Mouse (Mus musculus): ENCODE measurements around the gene Dock4. TPM values are rescaled to one million over a fixed set of nuclear protein-coding genes. Genes with fewer than 3 reads are reported as not detected.

Dock4 gene
- total RNA-seq, 2 experiments from 2014 or later, result 0.64 to 1.5 TPM

DNA sequence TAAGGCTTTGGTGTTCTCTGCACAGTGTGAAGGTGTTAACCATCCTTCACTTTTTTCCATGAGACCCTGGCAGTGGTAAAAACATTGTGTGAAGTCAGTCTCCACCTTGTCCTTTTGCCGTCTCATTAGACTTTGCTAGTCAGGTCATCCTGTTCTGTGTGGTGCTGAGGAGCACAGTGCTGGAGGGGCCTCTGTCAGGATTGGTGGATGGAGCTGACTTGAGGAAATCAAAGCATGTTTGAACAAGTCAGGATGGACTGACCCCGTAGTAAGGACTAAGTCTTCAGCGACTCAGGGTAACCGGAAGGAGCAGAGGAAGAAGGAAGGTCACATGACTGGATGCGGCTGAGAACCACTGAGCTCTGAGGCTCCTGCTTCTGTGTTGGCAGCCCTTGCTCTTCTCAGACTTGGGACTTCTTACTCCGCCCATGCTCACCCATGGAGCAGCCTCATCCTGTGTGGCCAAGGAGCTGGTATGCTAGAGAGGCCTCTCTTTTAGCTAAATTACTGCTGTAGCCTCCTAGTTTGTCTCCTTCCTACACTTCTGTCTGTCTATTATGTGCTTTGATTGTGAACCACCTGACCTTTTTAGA is 14.0 kb downstream of the Dock4 start:
- ATAC-seq (replicated peaks; ENCODE audit: poor library complexity), result 0 out of 2 replicates have a peak, but pooled peaks have one; percentile 29

GRCm38 (mm10) chr12:40462693-40463235 is 17.0 kb downstream of the Dock4 start:
- no peak for ATAC-seq (replicated peaks; ENCODE audit: poor library complexity)

DNA sequence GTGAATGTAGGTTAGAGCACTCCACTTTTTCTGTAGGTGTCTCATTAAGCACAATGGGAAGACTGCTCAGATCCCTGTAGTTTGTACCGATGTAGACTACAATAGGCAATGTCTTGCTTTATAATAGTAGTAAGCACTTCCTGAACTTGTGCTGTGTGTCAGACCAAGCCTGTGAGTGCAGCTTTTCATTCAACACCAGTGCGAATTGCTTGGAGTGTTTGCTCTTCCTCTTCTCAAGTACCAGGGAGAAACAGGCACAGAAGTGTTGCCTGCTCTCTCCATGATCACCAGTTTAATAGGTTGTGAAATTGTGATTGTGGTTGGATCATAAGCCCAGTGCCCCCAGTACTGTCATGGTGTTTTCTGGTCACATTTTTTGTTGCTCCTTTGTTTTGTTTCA is 18.1 kb downstream of the Dock4 start:
- ATAC-seq (replicated peaks; ENCODE audit: poor library complexity), result no peak

DNA sequence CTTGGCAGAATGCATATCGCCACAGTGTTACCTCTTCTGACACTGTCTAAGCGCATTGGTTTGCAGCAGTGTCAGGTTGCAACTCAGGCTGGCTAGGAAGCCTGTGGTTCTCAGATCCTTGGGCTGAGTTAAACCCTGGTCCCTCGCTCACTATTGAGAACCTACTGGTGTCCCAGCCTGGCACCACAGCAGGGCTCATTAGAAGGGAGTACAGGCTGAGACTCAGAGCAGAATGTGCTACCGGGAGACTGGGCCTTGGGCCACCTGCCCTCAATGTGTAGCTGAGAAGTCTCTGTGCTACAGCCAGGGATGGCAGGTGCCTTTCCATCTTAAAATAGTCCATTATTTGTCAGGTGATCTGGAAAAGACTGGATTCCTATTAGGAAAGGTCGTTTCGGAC is 18.5 kb downstream of the Dock4 start:
- no peak for ATAC-seq (replicated peaks; ENCODE audit: poor library complexity)

- ATAC-seq (replicated peaks; ENCODE audit: poor library complexity), result no peak
Observed at GRCm38 (mm10) chr12:40468235-40468634, 22.5 kb downstream of the Dock4 start.

GRCm38 (mm10) chr12:40469009-40469408 is 23.3 kb downstream of the Dock4 start:
- ATAC-seq (replicated peaks; ENCODE audit: poor library complexity), result peak; percentile 14; the same call in 1 of the 2 replicates

- no peak for ATAC-seq (replicated peaks; ENCODE audit: poor library complexity)
Observed at GRCm38 (mm10) chr12:40471649-40472399, 26.1 kb downstream of the Dock4 start.

DNA sequence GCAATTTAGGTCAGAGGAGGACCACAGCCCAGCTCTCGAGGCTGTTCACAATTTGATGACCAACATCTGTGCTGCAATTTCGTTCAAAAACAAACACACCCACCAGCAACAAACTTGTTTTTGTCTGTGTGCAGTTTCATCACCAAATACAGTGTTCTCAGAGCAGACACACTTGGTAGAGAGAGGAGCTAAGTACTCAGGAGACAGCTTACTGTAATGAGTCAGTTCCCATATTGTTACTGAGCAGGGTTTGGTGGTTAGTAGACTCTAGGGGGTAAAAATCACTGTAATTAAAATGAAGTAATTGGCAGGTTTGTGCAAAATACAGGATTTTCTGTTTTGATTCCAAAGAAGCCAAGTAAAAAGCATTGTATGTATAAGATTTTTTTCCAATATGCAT is 28.0 kb downstream of the Dock4 start:
- ATAC-seq (replicated peaks; ENCODE audit: poor library complexity), result no peak

DNA sequence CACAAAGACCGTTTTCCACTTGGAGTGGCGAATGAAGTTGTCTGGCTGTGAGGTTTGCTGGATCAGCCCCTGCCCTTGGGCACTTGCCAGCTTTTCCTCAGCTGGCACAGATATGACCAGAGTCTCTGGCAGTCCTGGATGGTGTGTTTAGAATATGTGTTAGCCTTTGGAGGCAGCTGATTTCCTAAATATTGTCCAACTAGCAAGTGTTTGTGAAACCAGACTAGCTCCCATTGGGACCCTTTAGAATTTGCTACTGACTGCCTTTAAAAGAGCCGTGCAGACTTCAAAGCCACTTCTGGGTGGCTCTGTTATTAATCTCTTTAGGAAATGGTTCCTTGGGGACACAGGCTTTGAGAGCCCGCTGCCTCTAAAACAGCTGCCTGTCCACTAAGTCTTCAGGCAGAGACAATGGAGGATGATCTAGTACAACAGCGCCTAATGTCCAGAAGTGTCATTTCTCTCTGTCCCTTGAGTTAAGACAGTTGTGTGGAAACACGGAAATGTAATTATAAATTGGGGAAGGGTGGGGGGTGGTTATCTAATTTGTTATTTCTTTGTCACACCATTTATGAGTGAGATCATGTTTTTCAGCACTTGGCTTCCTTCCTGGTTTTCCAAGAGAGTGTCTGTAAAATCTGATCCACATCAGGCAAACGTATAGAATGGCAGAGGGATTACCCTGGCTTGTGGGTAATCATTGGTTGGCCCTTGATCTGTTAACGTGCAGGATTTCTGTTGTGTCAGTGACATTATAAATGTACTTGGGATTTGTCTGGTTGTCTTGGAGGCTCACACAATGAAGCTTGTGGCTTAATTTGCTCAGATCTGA is 32.1 kb downstream of the Dock4 start:
- ATAC-seq (replicated peaks; ENCODE audit: poor library complexity), result no peak

DNA sequence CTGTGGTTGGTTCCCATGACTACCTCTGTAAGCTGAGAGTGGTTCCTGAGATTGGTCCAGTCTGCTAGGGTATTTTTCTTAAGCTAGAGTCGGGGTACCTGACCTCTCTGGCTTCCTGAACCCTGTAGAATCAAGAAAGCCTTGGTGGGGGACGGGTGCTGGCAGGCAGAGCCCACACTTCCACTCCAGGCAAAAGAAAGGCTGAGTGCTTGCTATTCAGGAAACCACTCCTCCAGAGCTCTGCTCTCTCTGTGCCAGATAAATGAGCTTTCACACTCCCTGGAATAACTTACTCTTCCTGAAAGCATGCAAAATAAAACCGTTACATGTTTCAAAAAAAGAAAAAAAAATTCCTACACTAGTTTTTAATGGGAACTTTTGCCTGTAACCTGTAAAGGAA is 38.5 kb downstream of the Dock4 start:
- no peak for ATAC-seq (replicated peaks; ENCODE audit: poor library complexity)

DNA sequence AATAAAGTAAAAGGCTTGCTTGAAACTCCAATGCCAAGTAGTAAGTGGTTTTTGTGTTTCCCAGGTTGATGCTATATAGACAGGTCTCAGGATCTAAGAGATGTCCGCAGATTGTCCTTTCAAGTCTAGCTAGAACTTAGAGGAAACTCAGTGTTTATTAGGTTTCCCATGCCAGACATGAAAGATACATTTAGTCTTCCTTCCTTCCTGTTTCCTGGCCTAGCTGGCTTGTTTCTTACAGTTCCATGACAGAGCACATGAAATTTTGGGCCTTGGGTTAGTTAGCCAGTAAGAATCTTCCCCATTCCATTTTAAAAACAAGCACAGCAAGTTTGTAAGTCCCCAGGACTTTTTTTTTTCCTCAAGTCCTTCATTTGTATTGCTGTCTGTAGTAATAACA is 39.5 kb downstream of the Dock4 start:
- ATAC-seq (replicated peaks; ENCODE audit: poor library complexity), result no peak

GRCm38 (mm10) chr12:40486047-40486837 is 40.5 kb downstream of the Dock4 start:
- no peak for ATAC-seq (replicated peaks; ENCODE audit: poor library complexity)

DNA sequence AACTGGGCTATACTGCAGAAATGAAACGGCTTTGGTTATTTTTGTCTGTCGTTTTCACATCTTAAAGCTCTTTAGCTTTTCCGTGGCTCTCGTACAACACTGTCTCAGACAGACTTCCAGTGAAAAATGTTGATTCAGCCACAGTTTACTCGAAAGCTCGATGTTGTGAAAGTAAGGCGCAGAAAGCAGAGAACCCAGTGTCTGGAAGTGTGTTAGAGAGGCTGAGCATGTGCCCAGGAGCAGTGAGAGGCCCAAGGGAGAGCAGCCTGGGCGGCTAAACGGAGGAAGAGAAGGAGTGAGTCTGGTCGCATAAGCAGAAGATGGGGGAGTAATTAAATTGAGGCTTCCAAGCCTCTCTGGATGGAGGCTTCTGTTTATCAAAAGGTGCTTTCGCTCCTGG is 50.6 kb downstream of the Dock4 start:
- no peak for ATAC-seq (replicated peaks; ENCODE audit: poor library complexity)

DNA sequence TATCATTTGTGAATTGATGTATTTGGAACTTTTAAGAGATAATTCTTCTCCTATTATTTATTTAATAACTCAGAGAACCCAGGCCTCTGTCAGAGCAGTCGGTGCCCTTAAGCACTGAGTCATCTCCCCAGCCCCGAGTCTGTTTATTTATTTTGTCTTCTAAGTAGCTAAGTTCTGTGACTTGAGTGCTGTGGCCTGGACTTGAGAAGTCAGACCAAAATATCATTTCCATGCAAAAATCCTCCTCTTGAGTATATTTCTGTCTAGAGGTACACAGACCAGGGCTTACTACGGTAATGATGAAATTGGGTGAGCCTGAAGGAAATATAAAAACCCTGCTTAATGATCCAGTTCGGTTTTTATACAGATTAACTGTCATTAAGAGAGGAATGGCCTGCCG is 52.1 kb downstream of the Dock4 start:
- ATAC-seq (replicated peaks; ENCODE audit: poor library complexity), result no peak

DNA sequence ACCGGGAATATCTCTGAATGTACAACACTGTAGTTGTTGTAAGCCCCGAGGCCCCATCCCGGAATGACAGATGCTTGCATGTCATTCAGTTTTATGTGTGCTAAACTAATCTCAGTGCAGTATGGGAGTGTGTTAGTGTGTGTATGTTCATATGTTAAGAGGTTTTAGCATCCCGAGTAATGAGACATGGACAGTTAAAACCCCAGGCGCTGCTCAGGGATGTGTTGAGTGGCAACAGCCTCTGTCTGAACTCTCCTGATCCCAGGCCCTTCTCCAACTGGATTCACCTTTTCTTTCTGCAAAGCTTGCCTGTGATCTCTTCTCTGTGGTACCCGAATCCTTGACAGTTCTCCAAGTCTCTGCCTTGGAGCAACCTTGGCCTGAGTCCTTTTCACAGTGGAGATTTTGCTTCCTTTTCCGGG is 52.5 kb downstream of the Dock4 start:
- ATAC-seq (replicated peaks; ENCODE audit: poor library complexity), result no peak

GRCm38 (mm10) chr12:40498928-40499626 is 53.3 kb downstream of the Dock4 start:
- no peak for ATAC-seq (replicated peaks; ENCODE audit: poor library complexity)

DNA sequence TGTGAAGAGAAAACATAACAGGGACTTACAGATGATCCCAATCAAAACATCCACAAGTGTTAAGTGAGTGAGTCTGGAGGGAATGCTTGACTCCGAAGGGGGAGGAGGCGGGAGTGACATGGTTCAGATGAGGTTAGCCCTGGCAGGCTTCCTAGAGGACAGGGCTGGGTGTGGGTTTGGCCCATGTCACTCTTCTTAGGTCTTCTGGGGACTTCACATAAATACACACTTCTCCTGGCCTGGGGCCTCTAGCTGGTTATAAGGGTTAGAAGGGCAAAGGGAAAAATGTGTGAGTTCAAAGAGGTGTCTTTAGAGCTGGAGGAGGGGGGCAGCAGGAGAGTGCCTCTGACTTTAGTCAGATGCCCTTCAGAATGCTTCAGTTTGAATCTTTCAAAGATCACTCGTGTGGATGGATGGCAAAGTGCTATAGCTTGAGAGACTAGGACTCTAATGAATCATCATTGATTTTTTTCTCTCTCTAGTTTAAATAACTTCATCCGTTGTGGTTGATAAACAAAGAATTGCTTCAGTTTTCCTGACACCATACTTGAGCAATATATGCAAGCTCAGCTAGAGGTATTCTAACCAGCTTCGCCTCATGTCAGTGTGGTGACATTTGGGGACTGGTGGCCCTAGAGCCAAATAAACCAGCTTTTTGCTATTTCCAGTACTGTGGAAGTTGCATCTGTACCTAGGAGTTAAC is 54.0 kb downstream of the Dock4 start:
- no peak for ATAC-seq (replicated peaks; ENCODE audit: poor library complexity)

DNA sequence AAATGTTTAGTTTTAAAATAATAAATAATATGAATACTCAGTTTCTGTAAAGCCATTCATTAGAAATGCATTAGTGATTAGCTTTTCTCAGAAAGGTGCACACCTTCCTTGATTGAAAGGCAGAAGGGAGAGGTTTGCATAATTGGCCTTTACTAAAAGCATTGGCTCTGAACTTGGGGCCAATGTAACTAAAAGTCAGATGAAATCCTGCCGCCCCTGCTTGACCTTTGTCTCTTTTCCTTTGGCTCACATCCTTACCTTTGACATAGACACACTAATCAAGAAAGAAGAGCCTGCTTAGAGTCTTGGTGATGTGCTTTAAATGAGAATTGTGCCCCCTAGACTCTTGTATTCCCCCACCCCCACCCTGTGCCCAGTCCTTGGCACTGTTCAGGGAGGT is 55.4 kb downstream of the Dock4 start:
- ATAC-seq (replicated peaks; ENCODE audit: poor library complexity), result no peak

GRCm38 (mm10) chr12:40503520-40503919 is 57.8 kb downstream of the Dock4 start:
- ATAC-seq (replicated peaks; ENCODE audit: poor library complexity), result no peak

Measured in megakaryocyte progenitor cell, adult 5-6 weeks (primary cell).